Mouse (Mus musculus) liver, embryonic 12.5 days (tissue): Measurements from ENCODE around the gene Mfsd5. TPM values are rescaled to one million over a fixed set of nuclear protein-coding genes. Genes with fewer than 3 reads are reported as not detected.
A peak's percentile ranks its signal among the peaks of the same experiment; 100 is the strongest.

Source experiments
- ATAC-seq: fragments of 200-750 bp; cut with Nextera tagmentation; 2 replicates; pipeline ENCODE4 v1.8.0; 2017; ENCODE audit warnings: moderate number of reproducible peaks, mild to moderate bottlenecking, moderate library complexity
- H3K27ac ChIP-seq: fragments of 300-500 bp; sonication (generic); 2 replicates; pipeline ENCODE4 v1.5.1; 2016; ENCODE audit warnings: mild to moderate bottlenecking
- H3K27me3 ChIP-seq: fragments of 300-500 bp; sonication (generic); replicated peaks from 2 replicates; pipeline ENCODE4 v1.6.1; 2016; ENCODE audit warnings: mild to moderate bottlenecking, moderate library complexity
- H3K36me3 ChIP-seq: fragments of 300-500 bp; sonication (generic); 2 replicates; pipeline ENCODE4 v1.6.1; 2016; ENCODE audit warnings: mild to moderate bottlenecking, moderate library complexity
- H3K4me1 ChIP-seq: fragments of 300-500 bp; sonication (generic); 2 replicates; pipeline ENCODE4 v1.6.1; 2016
- H3K4me2 ChIP-seq: fragments of 300-500 bp; sonication (generic); 2 replicates; pipeline ENCODE4 v1.6.1; 2016; ENCODE audit warnings: mild to moderate bottlenecking, moderate library complexity
- H3K4me3 ChIP-seq: fragments of 300-500 bp; sonication (generic); 2 replicates; pipeline ENCODE4 v1.5.1; 2016; ENCODE audit warnings: mild to moderate bottlenecking, moderate library complexity
- H3K9ac ChIP-seq: fragments of 300-500 bp; sonication (generic); 2 replicates; pipeline ENCODE4 v1.6.1; 2016; ENCODE audit warnings: mild to moderate bottlenecking, moderate library complexity
- H3K9me3 ChIP-seq: fragments of 300-500 bp; sonication (generic); replicated peaks from 2 replicates; pipeline ENCODE4 v1.6.1; 2016; ENCODE audit warnings: mild to moderate bottlenecking, moderate library complexity
- WGBS: fragments of 180-500 bp; shearing (Covaris S2); methylation state at CpG from one replicate; pipeline ENCODE4 v1.1.7; 2016; ENCODE audit not compliant: insufficient replicate concordance; 5-methylcytosine and 5-hydroxymethylcytosine counted together
- polyA plus RNA-seq: library from polyadenylated mRNA; unstranded; fragments of >200 nt; fragmentation: Nextera tagmentation; extraction: Ambion mirVana; gene quantifications from 2 replicates; pipeline ENCODE4 v1.2.1, GENCODE M21; 2016

Mfsd5 gene
- polyA plus RNA-seq, 1 experiment from 2014 or later, result 41.6 TPM

DNA sequence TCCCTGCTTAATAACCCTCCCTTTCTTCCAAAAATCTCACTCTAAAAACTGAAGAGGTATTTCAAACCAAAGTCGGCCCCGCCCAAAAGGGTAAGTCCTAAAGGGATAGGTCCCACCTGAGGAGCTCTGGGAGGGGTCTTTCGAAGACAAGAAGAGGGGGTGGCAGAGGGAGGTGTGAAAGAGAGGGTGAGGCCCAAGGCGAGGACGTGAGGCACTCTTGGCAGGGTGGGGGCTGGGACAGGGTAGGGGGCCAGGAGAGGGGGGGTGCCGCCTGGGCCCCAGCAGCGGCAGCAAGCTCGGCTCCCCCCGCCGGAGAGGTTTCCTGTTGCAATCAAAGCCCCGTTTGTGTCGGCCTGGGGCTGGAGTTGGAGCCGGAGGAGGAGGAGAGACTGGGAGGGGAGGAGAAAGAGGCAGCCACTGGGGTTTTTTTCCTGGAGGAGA, 30.0 kb upstream of the Mfsd5 start:
- Histone ChIP-seq H3K27ac (0 out of 2 replicates have a peak overlapping the region, but pooled peaks have one; percentile 13), H3K4me1 (peaks cover 55% of the 10 kb centered on the region), H3K4me3 (0 out of 2 replicates have a peak overlapping the region, but pooled peaks have one; percentile 21), H3K4me2 (peak overlapping the region; percentile 31), H3K9ac (no peak overlapping the region), H3K27me3 (peaks cover 99% of the 10 kb centered on the region), H3K9me3 (no peaks in the 10 kb centered on the region), H3K36me3 (no peaks in the 10 kb centered on the region)
- ATAC-seq, result no peak
- WGBS, result 2% methylated on average over 13 of the region's 13 CpGs

DNA sequence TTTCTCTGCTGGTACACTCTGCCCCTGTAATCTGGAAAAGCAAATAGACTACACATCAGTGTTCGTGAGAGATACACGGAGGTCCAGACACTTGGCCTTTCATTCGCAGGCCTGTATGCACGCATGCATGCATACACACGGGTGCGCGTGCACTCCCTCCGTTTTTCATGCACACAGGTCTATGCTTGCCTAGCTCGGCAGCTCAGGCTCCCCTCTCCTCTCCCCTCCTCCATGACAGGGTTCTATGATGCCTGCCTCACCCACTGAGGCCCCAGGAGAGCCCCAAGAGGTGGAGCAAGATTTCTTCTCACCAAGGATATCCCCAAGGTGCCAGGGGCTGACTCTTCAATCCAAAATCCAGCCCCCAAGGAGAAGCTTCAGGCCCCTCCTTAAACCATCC, 29.3 kb upstream of the Mfsd5 start:
- Histone ChIP-seq H3K4me1 (peaks cover 49% of the 10 kb centered on the region), H3K9me3 (no peaks in the 10 kb centered on the region), H3K4me3 (no peak overlapping the region), H3K27me3 (peaks cover 99% of the 10 kb centered on the region), H3K27ac (0 out of 2 replicates have a peak overlapping the region, but pooled peaks have one; percentile 13), H3K36me3 (no peaks in the 10 kb centered on the region), H3K4me2 (no peak overlapping the region), H3K9ac (no peak overlapping the region)
- 46% methylated on average over 9 of the region's 9 CpGs for WGBS
- no peak for ATAC-seq

DNA sequence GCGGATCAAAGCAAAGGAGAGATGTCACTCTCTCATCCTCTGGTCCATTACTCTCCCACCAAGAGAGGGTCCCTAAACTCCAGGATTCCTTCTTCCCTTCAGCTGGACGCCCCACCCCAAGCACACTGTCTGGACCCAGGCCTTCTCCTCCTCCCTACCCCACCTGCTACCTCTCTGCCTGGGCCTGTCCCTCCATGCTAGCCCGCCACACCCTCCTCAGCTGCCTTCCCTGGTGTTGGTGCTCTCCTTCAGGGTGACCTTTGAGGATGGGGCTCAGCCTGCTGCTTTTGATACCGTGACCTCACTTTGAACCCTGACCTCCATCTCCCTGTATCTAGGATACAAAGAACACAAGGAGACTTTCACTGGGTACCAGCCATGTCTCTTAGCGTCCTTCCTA, 28.7 kb upstream of the Mfsd5 start:
- no peak for ATAC-seq
- 60% methylated on average over 5 of the region's 5 CpGs for WGBS
- no peak overlapping the region for H3K9ac ChIP-seq
- H3K36me3 ChIP-seq, result no peaks in the 10 kb centered on the region
- peaks cover 44% of the 10 kb centered on the region for H3K4me1 ChIP-seq
- peaks cover 99% of the 10 kb centered on the region for H3K27me3 ChIP-seq
- no peaks in the 10 kb centered on the region for H3K9me3 ChIP-seq
- H3K4me3 ChIP-seq, result no peak overlapping the region
- H3K4me2 ChIP-seq, result no peak overlapping the region
- H3K27ac ChIP-seq, result no peak overlapping the region

DNA sequence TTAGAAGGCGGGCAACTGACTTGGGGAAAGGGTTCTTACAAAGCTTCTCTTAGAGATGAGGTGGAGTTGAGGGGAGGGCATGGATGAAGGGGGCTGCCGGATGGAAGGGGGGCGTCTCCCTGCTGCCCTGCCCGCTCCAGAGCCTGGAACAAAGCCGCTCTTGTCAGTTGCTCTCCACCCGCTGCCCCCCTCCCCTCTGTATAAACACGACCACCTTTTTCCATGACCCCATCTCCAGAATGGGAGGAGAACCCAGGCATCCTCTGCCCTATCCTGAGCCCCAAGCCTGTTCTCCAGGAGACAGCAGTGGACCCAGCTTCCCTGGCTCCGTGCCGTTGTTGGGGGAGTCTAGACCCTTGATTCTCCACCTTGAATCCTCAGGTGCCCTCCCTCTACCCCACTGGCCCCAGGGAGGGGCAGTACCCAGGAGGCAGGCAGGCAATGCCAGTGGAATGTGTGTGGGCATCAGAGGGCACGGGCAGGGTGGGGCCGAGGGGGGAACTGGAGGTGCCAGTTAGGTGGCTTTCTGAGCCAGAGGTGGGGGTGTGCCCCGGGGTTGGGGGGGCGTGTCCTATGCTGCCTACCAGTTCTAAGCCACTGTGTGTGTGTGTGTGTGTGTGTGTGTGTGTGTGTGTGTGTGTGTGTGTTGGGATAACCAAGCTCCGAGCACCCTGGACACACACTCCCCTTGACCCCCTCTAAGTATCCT, 23.6 kb upstream of the Mfsd5 start:
- no peak for ATAC-seq
- Histone ChIP-seq H3K4me2 (no peak overlapping the region), H3K4me3 (no peak overlapping the region), H3K9ac (no peak overlapping the region), H3K9me3 (no peaks in the 10 kb centered on the region), H3K4me1 (peaks cover 25% of the 10 kb centered on the region), H3K27me3 (peaks cover 96% of the 10 kb centered on the region), H3K27ac (no peak overlapping the region), H3K36me3 (no peaks in the 10 kb centered on the region)
- WGBS, result 39% methylated on average over 14 of the region's 14 CpGs

DNA sequence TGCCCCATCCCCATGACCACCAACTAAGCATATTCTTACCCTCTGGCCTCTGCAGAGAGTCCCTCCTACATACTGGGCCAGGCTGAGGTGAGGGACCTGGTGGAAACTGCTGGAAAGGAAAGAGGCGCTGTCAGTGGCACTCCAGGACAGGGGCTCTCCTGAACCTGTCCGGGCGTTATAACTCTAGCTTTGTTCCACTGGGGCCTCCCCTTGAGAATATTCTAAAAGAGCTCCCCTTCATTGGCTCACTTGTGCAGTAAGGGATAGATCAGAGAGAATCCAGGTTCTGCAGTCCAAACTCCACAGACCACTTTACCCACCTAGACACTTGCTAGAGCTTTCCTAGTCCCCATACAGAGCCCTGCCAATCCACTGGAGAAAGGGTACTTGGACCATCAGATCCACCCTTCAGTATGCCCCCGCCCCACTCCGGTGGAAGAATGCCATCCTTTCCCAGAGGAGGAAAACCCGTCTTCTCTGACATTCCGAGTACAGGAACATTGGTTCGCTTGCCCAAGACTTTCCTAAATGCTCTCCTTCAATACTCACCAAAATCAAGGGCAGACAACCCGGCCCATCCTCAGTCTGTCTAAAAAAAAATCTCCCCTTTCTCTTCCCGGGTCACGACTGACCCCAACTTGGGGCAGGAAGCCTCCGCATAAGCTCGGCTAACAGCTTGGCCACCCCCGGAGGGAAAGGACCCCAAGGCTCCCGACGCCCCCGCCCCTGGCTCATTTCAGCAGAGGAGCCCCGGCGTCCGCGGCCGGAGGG, 22.6 kb upstream of the Mfsd5 start:
- H3K27ac ChIP-seq, result no peak overlapping the region
- peak overlapping the region; percentile 55; the same call in 1 of the 2 replicates for H3K9ac ChIP-seq
- peaks cover 25% of the 10 kb centered on the region for H3K4me1 ChIP-seq
- peak overlapping the region; percentile 86 for H3K4me2 ChIP-seq
- ATAC-seq, result no peak
- WGBS, result 9% methylated on average over 22 of the region's 22 CpGs
- no peaks in the 10 kb centered on the region for H3K9me3 ChIP-seq
- H3K36me3 ChIP-seq, result no peaks in the 10 kb centered on the region
- H3K27me3 ChIP-seq, result peaks cover 93% of the 10 kb centered on the region
- peak overlapping the region; percentile 58 for H3K4me3 ChIP-seq

DNA sequence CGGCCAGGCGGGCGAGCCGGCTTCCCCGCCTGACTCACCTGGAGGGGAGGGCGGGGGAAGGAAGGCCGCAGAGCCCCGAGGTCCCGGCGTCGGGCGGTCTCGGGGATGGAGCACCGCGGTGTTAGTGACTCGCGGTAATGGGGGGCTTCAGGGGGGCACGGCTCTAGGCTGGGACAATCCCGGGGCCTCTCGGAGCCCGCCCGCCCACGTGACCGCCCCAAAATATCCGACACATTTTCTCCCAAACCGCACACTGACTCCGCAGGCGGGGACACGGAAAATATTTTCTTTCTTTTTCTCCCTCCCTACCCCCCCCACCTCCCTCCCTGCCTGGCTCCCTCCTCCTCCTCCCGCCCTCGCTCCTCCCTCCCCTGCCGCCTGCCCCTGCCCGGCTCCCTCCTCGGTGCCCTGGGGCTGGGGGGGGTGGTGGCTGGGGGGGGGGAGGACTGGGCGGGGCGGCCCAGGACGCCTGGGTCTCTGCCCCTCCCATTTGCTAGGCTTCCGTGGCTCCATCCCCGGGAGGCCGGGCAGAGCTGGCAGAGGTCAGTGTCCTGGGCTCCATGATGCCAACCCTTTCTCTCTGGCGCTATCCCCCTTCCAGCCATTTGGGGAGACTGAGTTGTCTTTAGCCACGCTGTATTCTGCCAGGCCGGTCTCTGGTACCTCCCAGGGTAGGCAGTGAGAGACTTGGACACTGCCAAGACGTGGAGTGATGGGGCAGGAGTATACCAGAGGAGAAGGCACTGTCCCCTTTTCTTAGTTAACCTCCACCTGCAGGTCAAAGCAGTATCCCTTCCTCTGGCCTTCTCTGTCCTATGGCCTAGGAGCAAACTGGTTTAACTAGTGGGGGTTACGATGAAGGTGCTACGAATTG, 21.8 kb upstream of the Mfsd5 start, which contains the start of gene Rarg:
Gene Rarg (minus strand): TSS at position 316 of the 874 bp plus-strand sequence.
- WGBS, result 3% methylated on average over 40 of the region's 46 CpGs
- Histone ChIP-seq H3K4me1 (peaks cover 25% of the 10 kb centered on the region), H3K4me3 (peak within 1 kb of the TSS; percentile 58), H3K9me3 (no peaks in the 10 kb centered on the region), H3K9ac (peak within 1 kb of the TSS; percentile 55; the same call in 1 of the 2 replicates), H3K4me2 (peak within 1 kb of the TSS; percentile 86), H3K27ac (no peak within 1 kb of the TSS), H3K36me3 (no peaks in the 10 kb centered on the region), H3K27me3 (peaks cover 93% of the 10 kb centered on the region)
- ATAC-seq, result peak; percentile 39; the same call in 1 of the 2 replicates

DNA sequence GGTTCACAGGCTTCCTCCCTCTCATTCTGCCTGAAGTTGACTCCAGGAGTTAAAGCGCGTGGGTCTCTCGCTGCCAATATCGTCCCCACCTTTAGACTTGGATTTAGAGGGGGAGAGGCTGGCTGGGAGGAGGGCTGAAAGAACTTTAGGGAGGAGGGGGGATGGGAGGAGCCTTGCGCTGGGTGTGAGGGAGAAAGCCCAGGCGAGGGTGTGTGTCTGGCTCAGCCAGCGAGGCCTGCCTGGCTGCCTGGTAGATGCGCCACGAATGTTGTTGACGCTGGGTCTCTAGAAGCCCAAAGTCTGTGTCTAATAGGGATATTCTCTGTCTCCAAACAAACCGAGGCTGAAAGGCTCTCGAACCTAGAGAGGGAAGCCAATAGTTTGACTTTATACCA, 21.2 kb upstream of the Mfsd5 start:
- Histone ChIP-seq H3K4me2 (peak overlapping the region; percentile 86), H3K4me3 (no peak overlapping the region), H3K27me3 (peaks cover 93% of the 10 kb centered on the region), H3K9ac (no peak overlapping the region), H3K36me3 (no peaks in the 10 kb centered on the region), H3K9me3 (no peaks in the 10 kb centered on the region), H3K27ac (no peak overlapping the region), H3K4me1 (peaks cover 25% of the 10 kb centered on the region)
- WGBS, result 12% methylated on average over 12 of the region's 12 CpGs
- no peak for ATAC-seq

DNA sequence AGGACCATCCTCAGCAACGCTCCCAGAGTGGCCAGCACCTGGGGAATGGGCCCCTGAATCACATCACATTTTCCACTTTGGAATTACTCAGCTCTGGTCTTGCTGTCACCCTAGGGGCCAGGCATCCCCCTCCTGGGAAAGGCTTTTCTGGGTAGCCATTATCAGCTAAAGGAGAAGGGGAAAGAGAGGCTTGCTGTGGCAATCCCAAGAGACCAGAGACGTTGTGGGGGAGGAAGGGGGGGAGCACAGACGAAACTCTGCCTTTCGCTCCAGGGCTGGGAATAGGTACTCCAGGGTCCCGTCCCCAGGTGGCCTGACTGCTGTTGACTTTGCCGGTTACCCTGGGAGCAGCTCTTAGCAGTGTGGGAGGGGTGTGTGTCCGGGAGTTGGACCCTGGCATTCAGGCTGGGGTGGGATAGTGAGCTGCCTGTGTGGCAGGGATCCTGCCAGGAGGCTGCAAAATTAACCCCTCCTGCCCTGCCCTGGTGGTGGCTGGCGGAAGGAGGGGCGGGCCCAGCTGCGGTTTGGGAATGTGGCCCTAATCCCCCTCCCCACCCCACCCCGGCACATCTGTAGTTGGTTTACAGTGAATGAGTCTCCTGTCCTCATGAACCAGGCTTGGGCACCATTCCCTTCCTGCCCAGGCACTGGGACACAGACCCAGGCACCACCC, 20.5 kb upstream of the Mfsd5 start:
- H3K27me3 ChIP-seq, result peaks cover 94% of the 10 kb centered on the region
- ATAC-seq, result no peak

DNA sequence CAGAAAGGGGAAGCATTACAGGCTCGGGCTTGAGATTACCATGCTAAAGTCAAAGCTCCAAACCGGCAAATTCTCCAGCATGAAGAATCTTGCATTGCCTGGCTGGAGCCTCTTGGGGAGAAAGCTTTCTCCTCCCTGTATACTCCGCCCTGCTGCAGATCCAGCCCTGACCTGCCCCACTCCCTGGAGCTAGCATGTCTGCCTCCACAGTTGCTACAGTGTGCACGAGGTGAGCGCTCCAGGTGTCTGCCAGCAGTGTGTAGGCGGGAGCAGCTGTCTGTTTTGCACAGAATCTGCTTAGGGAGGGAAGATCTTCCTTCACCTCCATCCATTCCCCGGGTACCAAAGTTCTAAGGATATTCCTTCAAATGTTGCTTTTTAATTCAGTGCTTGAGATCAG, 16.7 kb upstream of the Mfsd5 start:
- ATAC-seq, result no peak
- H3K4me3 ChIP-seq, result no peak overlapping the region
- H3K9ac ChIP-seq, result no peak overlapping the region
- H3K4me2 ChIP-seq, result no peak overlapping the region
- H3K27me3 ChIP-seq, result peaks cover 59% of the 10 kb centered on the region
- H3K4me1 ChIP-seq, result peaks cover 13% of the 10 kb centered on the region
- 44% methylated on average over 7 of the region's 7 CpGs for WGBS
- H3K36me3 ChIP-seq, result no peaks in the 10 kb centered on the region
- H3K9me3 ChIP-seq, result no peaks in the 10 kb centered on the region
- H3K27ac ChIP-seq, result no peak overlapping the region

More for the DNA sequence above, 20.5 kb upstream of the Mfsd5 start:
- Histone ChIP-seq H3K4me3 (no peak overlapping the region), H3K9ac (no peak overlapping the region), H3K27ac (no peak overlapping the region), H3K36me3 (no peaks in the 10 kb centered on the region), H3K4me2 (no peak overlapping the region), H3K9me3 (no peaks in the 10 kb centered on the region), H3K4me1 (peaks cover 25% of the 10 kb centered on the region)
- 24% methylated on average over 11 of the region's 11 CpGs for WGBS

DNA sequence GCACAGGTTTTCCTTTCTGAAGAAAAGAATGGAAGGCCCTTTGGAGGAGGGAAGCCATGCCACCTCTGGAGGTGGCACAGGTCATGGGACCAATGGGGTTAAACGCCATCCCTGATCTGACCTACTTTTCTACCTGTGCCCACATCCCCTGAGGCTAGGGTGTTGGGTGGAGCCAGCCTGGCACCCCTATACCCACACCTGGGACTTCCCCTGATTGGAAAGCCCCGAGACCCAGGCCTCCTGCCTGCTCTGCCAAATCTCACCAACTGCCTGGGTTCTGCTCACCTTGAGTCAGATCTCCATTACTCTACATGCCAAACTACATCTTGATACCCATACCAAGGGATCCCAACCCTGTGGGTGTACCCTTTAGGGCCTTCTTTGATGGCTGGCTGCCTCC, 16.2 kb upstream of the Mfsd5 start:
- H3K9me3 ChIP-seq, result no peaks in the 10 kb centered on the region
- H3K4me1 ChIP-seq, result peaks cover 9% of the 10 kb centered on the region
- ATAC-seq, result no peak
- no peak overlapping the region for H3K4me3 ChIP-seq
- H3K9ac ChIP-seq, result no peak overlapping the region
- H3K27me3 ChIP-seq, result peaks cover 56% of the 10 kb centered on the region
- no peak overlapping the region for H3K4me2 ChIP-seq
- no peaks in the 10 kb centered on the region for H3K36me3 ChIP-seq
- WGBS, result 51% methylated on average over 2 of the region's 2 CpGs
- H3K27ac ChIP-seq, result no peak overlapping the region

DNA sequence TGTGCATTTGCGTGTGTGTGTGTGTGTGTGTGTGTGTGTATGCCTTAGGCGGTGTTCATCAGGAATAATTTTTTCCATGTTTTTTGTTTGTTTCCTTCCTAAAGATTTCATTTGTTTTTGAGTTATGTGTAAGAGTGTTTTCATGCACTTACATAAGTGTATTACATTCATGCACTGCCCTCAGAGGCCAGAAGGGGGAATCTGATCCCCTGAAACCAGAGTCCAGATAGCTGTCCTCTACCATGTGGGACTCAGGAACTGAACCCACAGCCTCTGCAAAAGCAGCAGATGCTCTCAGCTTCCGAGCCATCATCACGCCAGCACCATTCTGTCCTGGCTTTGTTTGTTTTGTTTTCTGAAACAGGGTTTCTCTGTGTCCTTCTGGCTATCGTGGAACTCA, 13.7 kb upstream of the Mfsd5 start:
- WGBS, result 80% methylated on average over 5 of the region's 5 CpGs
- Histone ChIP-seq H3K27ac (no peak overlapping the region), H3K36me3 (no peaks in the 10 kb centered on the region), H3K9ac (no peak overlapping the region), H3K4me2 (no peak overlapping the region), H3K9me3 (no peaks in the 10 kb centered on the region), H3K4me1 (peaks cover 4% of the 10 kb centered on the region; the same call in 1 of the 2 replicates), H3K27me3 (peaks cover 47% of the 10 kb centered on the region), H3K4me3 (no peak overlapping the region)
- no peak for ATAC-seq
